ENCODE assay signal across 31 mouse cellular contexts in genomic region chr1:37917666-37918065, GRCm38 (mm10). TPM values are rescaled to one million over a fixed set of nuclear protein-coding genes. Genes with fewer than 3 reads are reported as not detected.
DNase-seq lines count a peak whose midpoint lies in the region; ATAC-seq and TF ChIP-seq lines count a peak whose summit lies in the region.
"Had no signal": no experiment of that assay in that cellular context is flagged by ENCODE, and none has a peak within 500 bp of the region (broad histone marks: within the 10 kb centered on the region; RNA-seq: fewer than 3 reads in every experiment).

No protein-coding gene starts in this region.

- no peaks in the 10 kb centered on the region for H3K27me3 ChIP-seq in stomach, postnatal 0 days (ENCODE audit: control insufficient read depth, insufficient read depth, low read length)

- H3K4me2 ChIP-seq in stomach, postnatal 0 days (replicated peaks; ENCODE audit: low read depth), result no peak overlapping the region
- H3K4me2 ChIP-seq: embryonic facial prominence, embryonic 15.5 days; forebrain, embryonic 13.5 days; hindbrain, embryonic 12.5 days had no signal

- no peaks in the 10 kb centered on the region for H3K36me3 ChIP-seq in stomach, postnatal 0 days (ENCODE audit: control insufficient read depth, insufficient read depth, low read length)
- H3K36me3 ChIP-seq: embryonic facial prominence, embryonic 15.5 days; heart, embryonic 10.5 days; hindbrain, embryonic 12.5 days had no signal

- peak overlapping the region; percentile 66 for H3K27ac ChIP-seq in embryonic fibroblast, embryonic 13.5 days (ENCODE audit: insufficient read depth, low read length)
- no peak overlapping the region for H3K27ac ChIP-seq in stomach, postnatal 0 days (replicated peaks)
- H3K27ac ChIP-seq: embryonic facial prominence, embryonic 15.5 days; forebrain, embryonic 13.5 days; gastrocnemius, adult 2 months; heart, embryonic 10.5 days; hindbrain, embryonic 12.5 days had no signal

- no peaks in the 10 kb centered on the region for H3K9me3 ChIP-seq in stomach, postnatal 0 days (ENCODE audit: control insufficient read depth, low read length)
- H3K9me3 ChIP-seq: embryonic facial prominence, embryonic 15.5 days; forebrain, embryonic 13.5 days; heart, embryonic 10.5 days; hindbrain, embryonic 12.5 days had no signal

- no peak for TF ChIP-seq EP300 in stomach, postnatal 0 days (optimal IDR thresholded peaks at IDR 0.05)

- no peak for ATAC-seq in stomach, postnatal 0 days (ENCODE audit: low FRiP score, low TSS enrichment)
- ATAC-seq: forebrain, embryonic 13.5 days; forebrain, postnatal 0 days; hindbrain, embryonic 16.5 days; inflammation-experienced regulatory T-cells, adult 6 months; intestine, postnatal 0 days had no signal

- H3K4me3 ChIP-seq in embryonic fibroblast, embryonic 13.5 days (ENCODE audit: insufficient read depth, low read length), result no peak overlapping the region
- no peak overlapping the region for H3K4me3 ChIP-seq in stomach, postnatal 0 days (ENCODE audit: low read depth, low read length)
- H3K4me3 ChIP-seq: embryonic facial prominence, embryonic 15.5 days; forebrain, embryonic 13.5 days; gastrocnemius, adult 2 months; heart, embryonic 10.5 days; hindbrain, embryonic 12.5 days had no signal

- 57% methylated on average over 13 of the region's 13 CpGs for WGBS in stomach, postnatal 0 days

- no peak for TF ChIP-seq POLR2A in embryonic fibroblast, embryonic 13.5 days (IDR thresholded peaks at IDR 0.05; ENCODE audit: low read depth, low read length)

- H3K9ac ChIP-seq in stomach, postnatal 0 days (ENCODE audit: low read length), result no peak overlapping the region
- H3K9ac ChIP-seq: embryonic facial prominence, embryonic 15.5 days; forebrain, embryonic 13.5 days; forebrain, postnatal 0 days; hindbrain, embryonic 12.5 days had no signal

- DNase-seq in heart, adult 11 months, result peak; percentile 74
- no peak for DNase-seq in heart, adult 9 months (ENCODE audit: low spot score in 2 of 2)
- peak; percentile 27 for DNase-seq in 3T3-L1 (ENCODE audit: low read depth, low spot score)
- DNase-seq in stomach, postnatal 0 days (ENCODE audit: low spot score), result no peak
- no peak for DNase-seq in gastrocnemius, adult 8-10 months (ENCODE audit: low spot score in 2 of 2)
- DNase-seq in spleen, postnatal 4 days (ENCODE audit: low spot score in 2 of 2), result no peak
- no peak for DNase-seq in adrenal gland, postnatal 10 days
- DNase-seq: adrenal gland, adult 2 months; adrenal gland, postnatal 36 days; cerebellum, adult 11 months; cerebellum, adult 8-10 months; cerebellum, postnatal 14 days; embryo, embryonic 11 days; forebrain, postnatal 0 days; gastrocnemius, adult 2 months; gastrocnemius, postnatal 36 days; heart, postnatal 4 days had no signal

- no peak for TF ChIP-seq CTCF in embryonic fibroblast, embryonic 13.5 days (IDR thresholded peaks at IDR 0.05; ENCODE audit: borderline replicate concordance, insufficient read depth, low read length)
- TF ChIP-seq CTCF in stomach, postnatal 0 days (IDR thresholded peaks at IDR 0.05; ENCODE audit: low read depth), result 0 out of 2 replicates have a peak, but pooled peaks have one; percentile 0

- peaks cover 7% of the 10 kb centered on the region for H3K4me1 ChIP-seq in embryonic fibroblast, embryonic 13.5 days (ENCODE audit: control insufficient read depth, insufficient read depth, low read length)
- no peaks in the 10 kb centered on the region for H3K4me1 ChIP-seq in stomach, postnatal 0 days (replicated peaks; ENCODE audit: control insufficient read depth, insufficient read depth)
- H3K4me1 ChIP-seq: embryonic facial prominence, embryonic 15.5 days; forebrain, embryonic 13.5 days; hindbrain, embryonic 12.5 days had no signal

RNA-seq across cellular contexts. Expression of gene Lyg2, which starts 1.4 kb away (rescaled TPM):
- polyA plus RNA-seq in embryonic fibroblast, embryonic 13.5 days (2011; ENCODE audit: insufficient read length, low read depth, missing spikeins), result not detected in 2 replicates
- polyA plus RNA-seq in stomach, postnatal 0 days (2015; fragmentation: Nextera tagmentation; extraction: Ambion mirVana), result not detected in 2 replicates
- total RNA-seq in gastrocnemius, adult 8-10 months (2022), result not detected
- not detected for total RNA-seq in adrenal gland, postnatal 10 days (2021)
- total RNA-seq: adrenal gland, adult 2 months; adrenal gland, postnatal 36 days; common myeloid progenitor, adult 5-6 weeks; gastrocnemius, adult 2 months; gastrocnemius, postnatal 36 days; heart, postnatal 4 days; MEL had no signal
- polyA plus RNA-seq: adrenal gland, adult 2 months; brain, embryonic 14.5 days; C2C12; embryonic facial prominence, embryonic 11.5 days; forebrain, embryonic 13.5 days; forebrain, postnatal 0 days; heart, embryonic 10.5 days; heart, postnatal 0 days; hindbrain, embryonic 12.5 days; inflammation-experienced regulatory T-cells, adult 6 months; intestine, postnatal 0 days had no signal

RNA-seq across cellular contexts. Expression of gene Mrpl30, which starts 27.4 kb away (rescaled TPM):
- polyA plus RNA-seq in embryonic fibroblast, embryonic 13.5 days (2011; ENCODE audit: insufficient read length, low read depth, missing spikeins), result 158 and 204 TPM in 2 replicates
- 235 and 236 TPM in 2 replicates for polyA plus RNA-seq in stomach, postnatal 0 days (2015; fragmentation: Nextera tagmentation; extraction: Ambion mirVana)
- total RNA-seq in gastrocnemius, adult 8-10 months (2022), result 100 to 1,000 TPM; 261 to 309 (median 283) TPM
- 100 to 1,000 TPM; 339 to 374 TPM for total RNA-seq in adrenal gland, postnatal 10 days (2021)

RNA-seq across cellular contexts. Expression of gene Mitd1, which starts 27.5 kb away (rescaled TPM):
- 28.4 and 29.2 TPM in 2 replicates for polyA plus RNA-seq in embryonic fibroblast, embryonic 13.5 days (2011; ENCODE audit: insufficient read length, low read depth, missing spikeins)
- polyA plus RNA-seq in stomach, postnatal 0 days (2015; fragmentation: Nextera tagmentation; extraction: Ambion mirVana), result 21.5 and 22.7 TPM in 2 replicates
- 1 to 10 TPM in 3 of 4 experiments, under 1 TPM in 1; 0.63 to 2.1 (median 1.3) TPM for total RNA-seq in gastrocnemius, adult 8-10 months (2022)
- 10 to 100 TPM; 11.1 to 14.8 TPM for total RNA-seq in adrenal gland, postnatal 10 days (2021)

RNA-seq across cellular contexts. Expression of gene Lyg1, which starts 39.9 kb away (rescaled TPM):
- polyA plus RNA-seq in embryonic fibroblast, embryonic 13.5 days (2011; ENCODE audit: insufficient read length, low read depth, missing spikeins), result not detected in 2 replicates
- 298 and 319 TPM in 2 replicates for polyA plus RNA-seq in stomach, postnatal 0 days (2015; fragmentation: Nextera tagmentation; extraction: Ambion mirVana)
- total RNA-seq in gastrocnemius, adult 8-10 months (2022), result not detected
- not detected for total RNA-seq in adrenal gland, postnatal 10 days (2021)
- total RNA-seq: adrenal gland, adult 2 months; adrenal gland, postnatal 36 days; common myeloid progenitor, adult 5-6 weeks; forebrain, postnatal 0 days; gastrocnemius, adult 2 months; gastrocnemius, postnatal 36 days; heart, postnatal 4 days; MEL had no signal
- polyA plus RNA-seq: adrenal gland, adult 2 months; brain, embryonic 14.5 days; C2C12; embryonic facial prominence, embryonic 11.5 days; embryonic facial prominence, embryonic 15.5 days; forebrain, embryonic 13.5 days; forebrain, postnatal 0 days; heart, embryonic 10.5 days; heart, postnatal 0 days; hindbrain, embryonic 12.5 days; hindbrain, embryonic 16.5 days; inflammation-experienced regulatory T-cells, adult 6 months; intestine, postnatal 0 days had no signal

RNA-seq across cellular contexts. Expression of gene Lipt1, which starts 46.1 kb away (rescaled TPM):
- polyA plus RNA-seq in embryonic fibroblast, embryonic 13.5 days (2011; ENCODE audit: insufficient read length, low read depth, missing spikeins), result 5.6 and 6.9 TPM in 2 replicates
- 6.6 and 7.1 TPM in 2 replicates for polyA plus RNA-seq in stomach, postnatal 0 days (2015; fragmentation: Nextera tagmentation; extraction: Ambion mirVana)
- total RNA-seq in gastrocnemius, adult 8-10 months (2022), result 10 to 100 TPM in 1 of 4 experiments, 1 to 10 TPM in 3; 8.5 to 10.7 (median 9.1) TPM
- 10 to 100 TPM; 17.8 to 22.2 TPM for total RNA-seq in adrenal gland, postnatal 10 days (2021)

Comparison
In these comparisons a context has a peak if more than half of its experiments do, and no peak if none do; other contexts are left out.
1. DNase-seq: peak in heart, adult 11 months (single experiment) and 3T3-L1 (single experiment); none in heart, adult 9 months (0 of 2), stomach, postnatal 0 days (single experiment), gastrocnemius, adult 8-10 months (0 of 2), spleen, postnatal 4 days (0 of 2) and adrenal gland, postnatal 10 days (single experiment).